Mouse (Mus musculus): Measurements from ENCODE around the gene Gpr68.

- no peak for TF ChIP-seq CTCF (IDR thresholded peaks at IDR 0.05; ENCODE audit: control insufficient read depth, insufficient read depth, low read length)
- TF ChIP-seq POLR2A (IDR thresholded peaks at IDR 0.05; ENCODE audit: borderline replicate concordance, control insufficient read depth, low read depth, low read length) = no peak
Measured at GRCm38 (mm10) chr12:100871234-100871633, 36.8 kb downstream of the Gpr68 start.

All from bone marrow, adult 2 months (tissue).